Mouse (Mus musculus) embryo, embryonic 10.5 days (tissue): ENCODE results near the gene Gm21876.
"Not testable (repeated sequence)": the region's sequence is repeated elsewhere in the genome, so short reads cannot be mapped to it uniquely, and the experiment has no call there.

ENCODE experiments used
- DNase-seq: peaks from one replicate; pipeline ENCODE4 v3.0.0-alpha.2; 2015; ENCODE audit warnings: low spot score

Gm21876 gene

GRCm38 (mm10) chrX:21175553-21175952, at the start of gene Gm21876:
Gene Gm21876 (minus strand): TSS chrX:21175653.
- no peak for DNase-seq

GRCm38 (mm10) chrX:21220422-21220821, 45.0 kb upstream of the Gm21876 start:
- DNase-seq: no peak

- not testable (repeated sequence) for DNase-seq
Measured at GRCm38 (mm10) chrX:21146675-21147074, 28.8 kb downstream of the Gm21876 start.
